Mouse (Mus musculus) bone marrow, adult 2 months (tissue): ENCODE measurements around the gene Lrrc58.

Source experiments
- CTCF ChIP-seq: fragments of 200-500 bp; IDR thresholded peaks from 2 replicates; pipeline ENCODE4 v1.5.1; 2011; ENCODE audit warnings: low read length, control low read depth; ENCODE audit not compliant: control insufficient read depth, insufficient read depth
- POLR2A ChIP-seq: fragments of 200-500 bp; IDR thresholded peaks from 2 replicates; pipeline ENCODE4 v1.6.1; 2011; ENCODE audit warnings: low read depth, mild to moderate bottlenecking, control low read depth, low read length, borderline replicate concordance; ENCODE audit not compliant: control insufficient read depth

DNA sequence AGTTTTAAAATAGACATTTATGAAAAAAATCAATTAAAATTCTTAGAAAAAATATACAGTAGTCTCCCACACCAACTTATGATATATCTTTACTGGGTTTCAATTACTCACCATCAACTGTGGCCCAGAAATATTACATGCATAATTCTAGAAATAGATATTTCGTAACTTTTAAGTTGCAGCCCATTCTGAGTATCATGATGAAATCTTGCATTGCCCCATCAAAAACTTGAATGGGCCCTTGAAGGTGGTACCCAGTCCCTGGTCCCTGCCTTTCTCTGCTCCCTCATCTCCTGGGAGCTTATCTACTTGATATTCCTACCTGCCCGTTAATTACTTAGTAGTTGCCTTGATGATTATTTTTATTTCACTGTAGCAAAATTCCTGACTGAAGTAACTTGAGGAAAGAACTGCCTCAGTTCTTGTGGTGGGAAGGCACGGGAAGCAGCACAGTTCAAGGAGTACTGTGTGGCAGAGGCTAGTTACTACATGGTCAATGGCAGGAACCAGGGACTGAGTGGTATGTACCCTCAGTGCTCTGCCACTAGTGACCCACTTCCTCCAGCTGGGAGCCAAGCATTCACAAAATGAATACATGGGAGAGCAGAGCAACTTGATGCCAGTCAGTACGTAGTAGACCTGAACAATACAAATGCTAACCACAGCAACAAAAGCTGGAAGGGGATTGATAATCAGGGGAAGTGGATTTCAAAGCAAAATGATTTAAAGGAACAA lies 6.5 kb downstream of the Lrrc58 start:
- TF ChIP-seq CTCF: no peak
- no peak for TF ChIP-seq POLR2A
